Mouse (Mus musculus): ENCODE measurements around the gene Ston2.

Ston2 gene

DNA sequence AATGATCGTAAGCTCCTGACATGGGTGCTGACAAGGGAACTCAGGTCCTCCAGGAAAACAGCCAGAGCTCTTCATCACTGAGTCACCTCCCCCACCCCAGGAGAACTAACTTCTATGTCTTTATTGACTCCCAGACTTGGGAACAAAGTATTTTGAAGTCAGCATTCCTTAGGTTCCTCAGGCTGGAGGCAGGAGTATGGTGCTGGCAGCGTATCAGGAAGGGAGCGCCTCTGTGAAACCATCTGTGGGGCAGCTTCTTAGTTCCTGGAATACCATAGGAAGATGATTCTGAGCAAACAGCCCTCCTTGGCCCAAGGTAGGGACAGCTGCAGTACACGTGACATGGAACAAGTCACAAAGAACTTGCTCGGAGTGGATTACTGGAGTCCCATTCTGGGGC lies 84.7 kb downstream of the Ston2 start:
- DNase-seq (ENCODE audit: low read depth, low spot score), result no peak

DNA sequence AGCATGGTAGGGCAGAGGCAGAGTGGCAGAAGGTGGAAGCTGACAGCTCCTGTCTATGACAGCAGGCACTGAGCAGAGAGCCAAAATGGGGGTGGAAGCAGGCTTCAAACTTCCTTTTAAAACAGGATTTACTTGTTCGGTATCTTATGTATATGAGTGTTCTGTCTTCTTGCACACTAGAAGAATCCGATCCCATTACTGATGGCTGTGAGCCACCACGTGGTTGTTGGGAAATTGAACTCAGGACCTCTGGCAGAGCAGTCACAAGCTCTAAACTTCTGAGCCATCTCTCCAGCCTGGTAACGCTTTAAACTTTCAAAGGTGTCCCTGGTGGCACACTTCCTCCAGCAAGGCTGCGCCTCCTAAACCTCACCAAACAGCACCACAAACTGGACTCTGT lies 85.4 kb downstream of the Ston2 start:
- DNase-seq (ENCODE audit: low read depth, low spot score), result no peak

DNA sequence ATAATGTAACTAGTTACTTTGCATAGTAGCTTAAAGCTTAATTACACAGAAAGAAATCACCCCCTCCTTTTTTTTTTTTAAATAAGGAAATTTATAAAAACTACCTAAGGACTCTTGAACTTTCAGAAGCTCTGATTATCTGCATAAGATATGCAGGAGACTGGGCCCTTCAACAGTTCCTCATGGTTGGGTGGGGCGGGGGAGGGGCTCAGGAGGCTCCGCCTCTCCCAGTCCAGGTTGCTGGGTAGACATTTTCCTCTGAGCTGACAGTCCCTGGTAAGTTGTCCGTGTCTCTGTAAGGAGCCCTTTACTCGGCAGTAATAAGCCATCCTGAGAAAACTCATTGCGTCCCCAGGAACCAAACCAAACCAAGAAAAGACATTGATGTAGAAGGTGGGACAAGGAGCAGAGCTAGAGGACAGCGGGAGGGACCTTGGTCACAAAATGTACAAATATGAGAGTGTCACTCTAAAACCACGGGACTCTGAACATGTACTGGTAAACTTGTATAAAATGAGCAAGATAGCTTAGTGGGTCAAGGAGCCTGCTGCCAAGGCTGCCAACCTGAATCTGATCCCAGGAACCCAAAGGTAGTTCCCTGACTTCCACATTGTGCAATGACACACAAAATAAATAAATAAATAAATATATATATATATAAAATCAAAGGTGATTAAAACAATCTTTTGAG lies 88.6 kb downstream of the Ston2 start:
- peak; percentile 21 for DNase-seq (ENCODE audit: low read depth, low spot score)

DNA sequence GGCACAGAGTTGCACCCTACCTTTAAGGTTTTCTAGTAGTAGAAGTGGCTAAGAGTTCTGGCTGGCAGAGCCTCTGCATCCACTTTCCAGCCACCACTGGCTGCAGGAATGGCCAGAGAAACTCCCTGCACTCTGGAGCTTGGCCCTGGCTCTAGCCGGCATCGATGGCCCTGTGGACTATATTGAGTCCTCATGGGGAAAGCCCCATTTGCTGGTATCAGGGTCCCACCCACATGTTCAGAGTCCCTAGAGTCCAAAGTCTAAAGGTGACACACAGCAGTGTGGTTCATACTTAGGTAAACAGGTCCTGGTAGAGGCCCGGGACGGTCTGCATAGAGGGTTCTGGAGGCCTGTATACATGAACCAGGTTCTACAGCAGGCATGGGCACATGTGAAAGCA lies 92.0 kb downstream of the Ston2 start:
- no peak for DNase-seq (ENCODE audit: low read depth, low spot score)

DNA sequence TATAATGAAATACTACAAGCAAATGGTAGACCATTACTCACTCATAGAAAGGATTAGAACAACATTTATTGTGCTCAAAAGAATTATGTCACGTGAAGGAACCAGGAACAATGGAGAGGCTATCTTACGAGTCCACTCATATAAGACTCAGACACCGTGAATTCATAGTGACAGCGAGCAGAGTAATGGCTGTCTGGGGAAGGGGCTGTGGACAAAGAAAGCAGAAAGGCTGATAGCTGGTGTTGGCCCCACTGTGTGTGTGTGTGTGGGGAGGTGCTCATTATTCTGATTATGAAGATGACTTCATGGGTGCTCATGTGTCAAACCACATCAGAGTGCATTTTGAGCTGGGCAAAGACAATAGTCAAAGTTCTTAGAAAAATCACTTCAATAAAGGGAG lies 92.4 kb downstream of the Ston2 start:
- DNase-seq (ENCODE audit: low read depth, low spot score), result no peak

DNA sequence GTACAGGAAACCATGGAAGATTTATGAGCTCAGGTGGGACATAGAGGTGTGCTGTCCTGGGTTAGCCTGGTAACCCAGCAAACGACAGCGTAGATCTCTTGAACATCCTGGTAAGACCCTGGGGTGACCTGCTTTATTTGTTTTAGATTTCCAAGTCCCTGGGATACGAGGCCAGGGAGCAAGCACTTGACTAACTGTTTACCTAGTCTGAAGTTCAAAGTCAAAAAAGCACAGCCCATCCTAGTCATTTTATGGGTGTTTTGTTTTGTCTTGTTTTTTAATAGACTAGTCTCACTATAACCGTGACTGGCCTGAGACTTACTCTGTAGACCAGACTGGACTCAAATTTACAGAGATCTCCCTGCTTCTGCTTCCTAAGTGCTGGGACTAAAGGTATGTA lies 93.4 kb downstream of the Ston2 start:
- no peak for DNase-seq (ENCODE audit: low read depth, low spot score)

DNA sequence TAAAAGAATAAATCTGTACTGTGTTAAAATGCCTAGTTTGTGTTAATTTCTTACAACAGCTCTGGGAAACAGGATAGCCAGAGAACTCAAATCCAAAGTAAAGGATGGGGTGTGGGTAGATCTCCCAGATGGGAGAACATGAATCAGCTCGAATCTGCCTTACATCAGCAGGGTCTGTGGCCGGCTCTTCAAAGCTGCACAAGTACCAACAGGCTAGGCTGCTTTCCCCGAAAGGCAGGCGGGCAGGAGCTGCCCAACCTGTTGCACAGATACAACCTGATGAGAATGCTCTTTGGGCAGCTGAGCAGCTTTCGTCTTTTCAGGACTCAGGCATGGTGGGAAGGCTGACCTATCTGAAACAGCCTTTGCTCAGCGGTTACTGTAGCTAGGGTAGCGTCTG lies 94.6 kb downstream of the Ston2 start:
- DNase-seq (ENCODE audit: low read depth, low spot score), result no peak

DNA sequence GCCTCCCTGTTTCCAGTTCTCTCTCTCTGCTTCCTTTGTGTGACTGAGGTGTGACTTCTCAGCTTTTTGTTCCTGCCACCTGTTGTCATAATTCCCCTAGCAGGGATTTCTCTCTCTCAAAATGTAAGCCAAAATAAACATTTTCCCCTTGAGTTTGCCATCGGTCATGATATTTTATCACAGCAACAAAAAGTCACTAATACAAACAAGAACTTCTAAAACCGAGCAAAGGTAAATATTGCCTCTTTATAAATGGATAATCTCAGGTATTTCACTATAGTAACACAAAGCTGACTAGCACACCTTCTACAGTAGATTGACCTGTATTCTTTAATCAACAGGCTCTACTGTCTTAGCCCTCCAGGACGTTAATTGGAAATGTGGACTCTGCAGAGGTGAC lies 95.2 kb downstream of the Ston2 start:
- DNase-seq (ENCODE audit: low read depth, low spot score), result no peak

DNA sequence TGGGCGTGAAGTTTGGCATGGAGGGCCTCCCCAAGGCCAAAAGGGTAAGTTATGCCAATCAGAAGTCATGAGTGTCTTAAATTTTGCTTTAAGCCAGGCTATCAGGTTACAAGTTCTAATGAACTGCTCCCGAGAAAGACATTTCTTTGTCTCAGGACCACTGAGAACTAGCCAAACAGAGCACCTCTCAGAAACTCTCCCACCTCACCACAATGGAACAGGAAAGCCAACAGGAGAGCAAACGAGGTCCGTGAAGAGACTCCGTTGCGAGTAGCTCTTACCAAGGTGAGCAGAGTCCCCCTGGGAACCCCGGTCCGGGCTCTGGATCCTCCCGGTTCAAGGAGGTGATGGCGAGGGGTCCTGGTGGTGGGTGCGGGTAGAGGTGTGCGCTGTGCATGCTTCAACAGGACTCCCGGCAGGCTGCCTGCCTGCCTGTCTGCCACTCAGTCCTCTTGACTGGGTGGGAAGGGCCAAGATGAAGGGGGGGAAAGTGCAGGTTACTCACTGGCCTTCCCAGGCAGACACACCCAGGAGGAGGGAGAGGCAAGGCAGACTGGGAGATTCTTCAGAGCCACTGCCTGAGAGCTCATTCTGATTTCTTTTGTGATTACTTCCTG lies 102.4 kb downstream of the Ston2 start:
- DNase-seq (ENCODE audit: low read depth, low spot score), result peak; percentile 85

DNA sequence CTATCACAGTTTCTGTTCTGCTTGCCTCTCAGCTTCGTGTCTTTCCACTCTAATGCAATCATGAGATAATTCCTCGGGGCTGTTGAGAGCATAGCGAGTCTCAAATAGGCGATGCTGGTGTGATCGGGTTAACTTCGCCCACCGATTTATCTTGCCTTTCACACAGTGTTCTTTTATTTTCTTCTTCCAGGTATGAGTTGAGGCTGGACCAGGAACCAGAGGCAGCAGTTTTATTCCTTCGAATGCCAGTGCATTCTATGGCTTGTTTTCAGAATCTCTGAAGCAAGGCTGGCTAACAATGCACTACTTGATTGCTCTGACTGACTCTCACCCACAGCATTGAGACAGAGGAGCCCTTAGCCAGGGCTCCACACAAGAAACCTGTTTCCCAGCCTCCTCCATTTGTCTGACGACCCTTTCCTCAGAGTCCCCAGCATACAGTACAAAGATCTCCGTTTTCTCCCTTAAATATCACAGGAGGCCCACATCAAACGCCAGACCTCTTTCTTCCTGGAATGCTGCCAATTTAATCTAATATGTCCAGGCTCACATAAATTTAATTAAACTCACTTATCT lies 103.3 kb downstream of the Ston2 start:
- DNase-seq (ENCODE audit: low read depth, low spot score), result no peak

DNA sequence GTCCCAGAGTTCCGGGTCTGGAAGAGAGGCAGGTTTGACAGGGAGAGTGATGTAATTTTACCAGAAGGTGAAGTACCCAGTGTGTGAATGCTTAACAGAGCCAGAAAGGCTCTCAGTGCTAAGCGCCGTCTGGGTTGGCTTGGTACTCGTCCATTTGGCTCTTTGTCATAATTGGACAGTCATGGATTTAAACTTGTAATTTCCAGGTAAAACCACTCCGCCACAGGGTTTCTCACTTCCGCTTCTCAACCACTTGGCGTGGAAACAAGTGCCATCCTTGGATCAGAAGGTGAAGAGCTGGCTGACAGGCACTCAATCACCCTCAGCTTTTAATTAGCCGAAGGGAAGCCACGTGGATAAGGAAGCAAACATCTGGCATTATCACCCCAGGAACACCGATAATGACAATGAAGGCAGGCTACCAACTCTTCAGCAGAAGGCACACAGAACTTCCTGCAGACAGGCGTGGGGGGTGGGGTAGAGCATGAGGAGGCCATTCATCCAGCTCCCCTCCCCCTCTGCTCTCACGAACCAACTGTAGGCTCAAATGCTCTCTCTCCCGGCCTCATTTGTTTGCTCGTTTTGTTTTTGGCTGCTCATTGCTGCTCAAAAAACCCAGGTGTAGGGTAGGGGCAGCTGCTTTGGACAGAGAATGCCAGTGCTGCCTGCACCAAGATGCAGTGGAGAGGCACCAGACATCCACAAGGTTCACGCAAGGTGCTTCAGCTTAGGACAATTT lies 103.9 kb downstream of the Ston2 start:
- DNase-seq (ENCODE audit: low read depth, low spot score), result peak; percentile 79

DNA sequence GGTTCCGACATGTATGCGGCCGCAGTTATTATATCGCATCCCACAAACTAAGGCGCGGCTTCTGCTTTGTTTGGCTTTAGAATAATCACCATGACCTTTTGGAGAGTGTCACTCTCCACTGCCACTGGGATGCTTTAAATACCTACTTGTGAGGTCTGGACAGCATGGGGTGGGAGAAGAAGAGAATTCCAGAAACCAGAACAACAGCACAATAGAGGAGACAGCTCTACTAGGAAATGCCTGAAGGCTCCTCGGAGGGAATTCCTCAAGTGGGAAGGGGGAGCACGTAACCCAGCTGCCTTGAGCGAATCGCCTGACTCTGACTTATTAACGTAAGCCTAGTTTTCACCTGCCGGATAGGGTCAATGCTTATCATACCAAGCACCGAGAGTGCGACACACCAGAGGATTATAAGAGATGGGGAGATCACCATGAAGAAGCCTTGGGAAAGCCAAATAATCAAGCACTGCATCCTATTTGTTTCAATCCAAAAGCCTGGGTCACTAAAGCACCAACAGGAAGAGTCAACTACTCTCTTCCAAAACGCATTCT lies 104.6 kb downstream of the Ston2 start:
- DNase-seq (ENCODE audit: low read depth, low spot score), result peak; percentile 72

DNA sequence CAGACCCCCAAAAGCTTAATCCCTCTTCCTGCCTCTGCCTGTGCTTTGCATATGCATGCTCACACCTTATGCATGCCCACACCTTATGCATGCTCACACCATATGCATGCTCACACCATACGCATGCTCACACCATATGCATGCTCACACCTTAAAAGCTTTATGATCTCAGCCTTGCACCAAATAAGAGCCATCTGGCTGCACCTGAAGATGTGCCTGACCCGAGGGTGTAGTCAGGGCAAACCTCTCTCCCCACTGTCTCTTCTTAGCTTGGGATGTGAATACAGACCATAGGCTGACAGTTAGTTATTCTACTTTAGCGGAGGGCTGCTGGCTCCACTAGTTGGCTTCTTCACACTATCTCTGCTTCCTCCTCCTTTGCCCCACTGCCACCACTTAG lies 105.1 kb downstream of the Ston2 start:
- DNase-seq (ENCODE audit: low read depth, low spot score), result peak; percentile 15

DNA sequence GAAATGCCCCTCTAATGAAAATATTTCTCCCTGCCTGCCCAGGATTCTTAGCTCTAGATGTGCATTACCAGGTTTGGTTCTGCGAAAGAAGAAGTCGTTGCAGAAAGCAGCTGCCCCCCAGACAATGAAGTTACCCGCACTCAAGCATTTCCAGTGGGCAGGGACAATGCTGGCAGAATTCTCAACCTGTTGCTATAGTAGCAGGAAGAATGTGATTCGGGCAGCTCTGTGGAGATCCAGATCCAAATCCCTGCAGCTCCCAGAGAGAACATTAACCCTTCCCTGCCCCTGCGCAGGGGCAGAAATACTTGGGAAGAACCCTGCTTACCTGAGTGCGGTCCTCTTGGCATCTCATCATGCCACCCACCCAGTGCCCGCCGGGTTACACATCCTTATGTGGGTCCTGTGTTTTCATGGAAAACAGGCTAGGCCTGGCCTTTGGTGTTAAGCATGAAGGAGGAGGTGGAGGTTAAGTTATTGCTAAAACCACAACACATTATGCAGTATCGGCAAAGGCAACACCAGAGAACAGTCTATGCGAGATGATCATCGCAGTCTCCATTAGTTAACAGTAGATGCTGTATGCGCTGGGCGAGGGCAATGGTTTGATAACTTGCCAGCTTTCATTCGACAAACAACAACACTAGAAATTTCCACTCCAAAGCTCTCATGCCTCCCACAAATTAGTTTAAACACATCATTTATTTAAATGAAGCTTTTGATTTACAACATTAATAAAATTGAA lies 108.7 kb downstream of the Ston2 start:
- DNase-seq (ENCODE audit: low read depth, low spot score), result no peak

DNA sequence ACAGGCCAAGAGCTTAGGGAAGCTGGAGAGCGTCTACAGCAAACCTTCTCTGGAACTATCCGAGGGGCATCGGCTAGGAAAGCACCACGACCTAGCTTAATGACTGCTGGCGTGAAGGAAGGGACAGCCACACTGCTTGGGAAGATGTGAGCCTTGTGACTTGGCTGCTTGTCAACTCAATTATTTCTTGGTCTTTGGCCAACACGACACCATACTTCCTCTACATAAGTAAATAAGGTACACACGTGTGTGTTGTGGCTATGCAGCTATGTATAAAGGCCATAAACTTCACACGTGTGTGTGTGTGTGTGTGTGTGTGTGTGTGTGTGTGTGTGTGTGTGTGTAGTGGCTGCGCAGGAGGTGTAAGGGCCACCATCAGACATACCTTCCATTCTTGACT lies 112.2 kb downstream of the Ston2 start:
- no peak for DNase-seq (ENCODE audit: low read depth, low spot score)

DNA sequence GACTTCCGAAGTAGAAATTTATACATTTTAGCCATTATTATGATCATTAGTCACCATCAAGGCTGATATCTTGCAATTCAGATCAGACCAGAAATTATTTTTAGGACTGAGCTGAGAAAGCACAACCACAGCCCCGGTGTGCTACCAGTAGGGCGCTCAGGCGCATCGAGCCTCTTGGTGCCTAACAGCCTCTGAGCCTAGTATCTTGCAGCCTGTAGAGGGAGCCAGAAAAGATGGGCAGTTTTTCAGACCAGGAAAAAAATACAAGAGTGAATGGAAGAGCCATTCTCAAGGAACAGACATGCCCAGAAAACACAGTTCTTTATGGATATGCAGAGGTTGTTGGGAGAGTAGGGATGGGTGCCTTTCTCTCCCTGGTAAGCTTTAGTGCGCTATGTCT lies 115.0 kb downstream of the Ston2 start:
- DNase-seq (ENCODE audit: low read depth, low spot score), result peak; percentile 62

DNA sequence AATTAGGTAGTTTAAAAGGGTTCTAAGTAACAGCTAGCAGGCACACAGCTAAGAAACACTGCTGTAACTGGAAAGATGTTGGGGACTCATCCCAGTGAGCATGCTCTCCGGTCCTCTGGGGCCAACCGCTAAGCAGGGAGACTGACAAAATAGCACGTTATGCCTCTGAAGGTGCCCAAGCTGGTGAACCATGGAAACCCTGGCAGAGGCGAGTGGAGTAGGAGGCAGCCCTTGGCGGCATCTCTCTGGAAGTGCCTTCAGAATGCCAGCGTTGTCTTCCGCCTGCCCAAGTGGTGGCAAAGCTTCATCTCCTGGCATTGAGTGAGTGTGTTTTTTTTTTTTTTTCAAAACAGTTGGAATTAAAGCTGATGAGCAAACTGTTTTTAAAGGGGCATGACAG lies 115.7 kb downstream of the Ston2 start:
- no peak for DNase-seq (ENCODE audit: low read depth, low spot score)

DNA sequence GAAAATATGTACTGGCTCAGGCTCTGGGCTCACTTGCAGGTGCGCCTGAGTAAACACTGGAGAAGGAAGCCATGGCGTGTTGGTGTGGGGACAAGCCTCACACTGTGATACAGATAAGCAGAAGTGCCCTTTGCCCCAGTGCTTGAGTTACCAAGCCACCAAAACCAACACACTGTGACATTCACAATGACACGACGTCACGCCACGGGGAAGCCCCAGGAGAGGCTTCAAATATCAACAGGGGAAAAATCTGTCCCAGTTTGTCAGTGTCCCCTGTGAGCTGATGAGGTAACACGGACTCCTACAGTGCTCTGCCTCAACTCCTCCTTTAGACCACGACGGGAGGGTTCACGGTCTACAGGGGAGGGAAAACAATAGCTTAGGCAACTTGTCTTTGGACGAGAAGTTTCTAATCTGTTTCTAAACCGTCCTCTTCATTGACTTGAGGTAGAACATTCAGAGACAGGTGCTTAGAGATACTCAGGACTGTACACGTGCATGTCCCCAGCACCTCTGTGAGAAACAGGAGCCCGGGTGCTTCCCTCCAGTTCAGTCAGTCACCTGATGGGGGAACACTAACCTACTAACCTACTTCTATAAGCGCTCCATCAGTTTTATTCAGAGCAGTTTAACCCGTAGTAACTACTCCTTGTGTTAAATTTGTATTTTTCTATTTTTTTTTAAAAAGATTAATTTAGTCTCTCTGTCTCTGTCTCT lies 119.5 kb downstream of the Ston2 start:
- DNase-seq (ENCODE audit: low read depth, low spot score), result no peak

DNA sequence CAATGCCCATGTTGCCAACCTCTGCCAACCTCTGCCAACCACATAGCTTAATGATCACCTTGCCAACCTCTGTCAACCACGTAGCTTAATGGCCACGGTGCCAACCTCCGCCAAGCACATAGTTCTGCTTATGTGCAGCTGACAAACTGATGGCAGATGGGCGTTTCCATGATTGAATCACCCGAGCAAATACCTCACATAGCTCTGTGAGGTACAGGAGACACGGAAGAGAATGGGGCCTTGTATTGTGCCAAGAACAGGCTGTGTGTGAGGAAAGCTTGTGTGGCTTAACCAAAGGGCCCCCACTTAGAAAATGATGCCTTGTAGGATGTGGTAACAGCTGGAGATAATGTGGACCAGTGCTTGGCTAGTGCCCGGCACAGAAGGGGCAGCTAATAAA lies 120.4 kb downstream of the Ston2 start:
- no peak for DNase-seq (ENCODE audit: low read depth, low spot score)

DNA sequence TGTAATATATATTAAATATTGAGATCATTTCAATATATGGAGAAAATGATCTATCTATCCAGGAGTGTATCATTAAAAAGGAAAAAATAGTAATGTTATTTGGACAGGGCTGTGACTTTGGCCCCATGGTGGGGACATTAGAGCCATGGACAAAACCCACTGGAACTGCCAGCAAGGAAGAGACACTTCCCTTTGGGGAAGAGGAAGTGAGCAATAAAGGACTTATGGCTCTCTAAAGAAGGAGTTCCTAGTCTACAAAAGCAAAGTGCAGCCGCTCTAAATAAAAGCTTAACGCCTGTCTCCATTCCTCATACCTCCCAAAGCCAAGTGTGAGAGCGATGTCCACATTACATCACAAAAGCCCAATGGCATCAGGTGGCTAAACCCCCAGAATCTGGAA lies 121.6 kb downstream of the Ston2 start:
- no peak for DNase-seq (ENCODE audit: low read depth, low spot score)

DNA sequence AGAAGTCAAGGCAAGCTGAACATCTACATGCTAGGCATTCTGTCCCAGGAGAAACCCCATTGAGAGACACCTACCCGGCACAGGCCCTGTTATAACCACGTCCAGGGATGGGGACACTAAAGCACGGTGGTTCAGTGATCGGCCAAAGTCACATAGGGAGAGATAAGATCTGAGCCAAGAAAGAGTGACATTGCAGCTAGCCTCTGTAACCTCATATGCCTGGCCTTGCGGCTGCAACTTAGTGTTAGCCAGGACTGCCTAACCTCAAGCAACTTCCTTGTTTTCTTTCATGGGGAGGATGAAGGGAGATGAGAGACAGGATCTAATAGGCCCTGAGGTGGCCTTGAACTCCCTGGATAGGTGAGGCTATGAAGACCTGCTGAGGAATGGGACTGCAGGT lies 122.8 kb downstream of the Ston2 start:
- DNase-seq (ENCODE audit: low read depth, low spot score), result no peak

All from ES-CJ7 (cell line).